Mouse (Mus musculus): ENCODE measurements around the gene Pp2d1.
"Not testable (repeated sequence)": the region's sequence is repeated elsewhere in the genome, so short reads cannot be mapped to it uniquely, and the experiment has no call there.

Gene Pp2d1

DNA sequence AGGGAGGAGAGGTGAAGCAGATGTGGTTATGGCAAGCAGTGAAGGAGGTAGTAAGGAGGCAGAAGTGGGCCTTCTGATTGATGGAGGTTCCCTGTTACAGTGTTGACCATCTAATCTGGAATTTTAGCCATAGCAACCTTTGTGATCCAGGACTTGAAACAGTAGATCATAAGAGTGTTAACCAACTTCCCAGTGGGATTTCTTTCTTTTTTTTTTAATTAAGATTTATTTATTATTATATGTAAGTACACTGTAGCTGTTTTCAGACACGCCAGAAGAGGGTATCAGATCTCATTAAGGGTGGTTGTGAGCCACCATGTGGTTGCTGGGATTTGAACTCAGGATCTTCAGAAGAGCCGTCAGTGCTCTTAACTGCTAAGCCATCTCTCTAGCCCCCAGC is at the start of gene Pp2d1:
TSS of gene Pp2d1 (minus strand) at position 101 of the 400 bp plus-strand sequence.
- DNase-seq: not testable (repeated sequence)

DNA sequence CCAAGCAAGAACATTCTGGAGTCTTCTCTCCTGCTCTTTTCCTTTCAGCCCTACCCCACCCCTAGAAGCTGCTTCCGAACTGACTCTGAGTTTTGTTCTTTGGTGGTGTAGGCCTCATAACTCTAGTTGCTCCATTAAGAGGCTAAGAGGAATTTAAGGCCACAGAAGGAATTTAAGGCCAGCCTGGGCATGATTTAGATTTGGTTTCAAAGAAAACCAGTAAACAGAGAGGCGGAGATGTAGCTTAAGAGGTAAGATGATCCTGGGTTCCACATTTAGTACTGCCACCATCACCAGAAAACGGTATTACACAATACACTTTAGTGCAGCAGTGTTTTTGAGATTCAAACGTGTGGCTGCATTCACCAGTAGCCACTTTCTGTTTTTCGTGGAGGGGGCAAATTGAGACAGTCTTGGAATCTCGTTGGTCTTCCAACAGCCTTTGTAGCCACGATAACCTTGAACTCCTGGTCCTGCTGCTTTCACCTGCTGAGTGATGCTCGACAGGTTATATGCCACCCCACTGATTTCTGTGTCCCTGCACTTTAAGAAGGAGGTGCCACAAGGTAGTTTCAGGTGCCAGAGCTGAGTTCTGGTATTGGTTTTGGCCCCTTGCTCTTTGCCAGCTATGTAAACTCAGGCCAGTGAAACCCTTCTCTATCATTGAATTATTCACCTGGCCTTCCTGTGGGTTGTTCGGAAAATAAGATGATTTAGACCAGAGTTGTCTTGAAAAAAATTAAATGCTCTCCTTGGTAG is 49.0 kb upstream of the Pp2d1 start:
- no peak for DNase-seq

DNA sequence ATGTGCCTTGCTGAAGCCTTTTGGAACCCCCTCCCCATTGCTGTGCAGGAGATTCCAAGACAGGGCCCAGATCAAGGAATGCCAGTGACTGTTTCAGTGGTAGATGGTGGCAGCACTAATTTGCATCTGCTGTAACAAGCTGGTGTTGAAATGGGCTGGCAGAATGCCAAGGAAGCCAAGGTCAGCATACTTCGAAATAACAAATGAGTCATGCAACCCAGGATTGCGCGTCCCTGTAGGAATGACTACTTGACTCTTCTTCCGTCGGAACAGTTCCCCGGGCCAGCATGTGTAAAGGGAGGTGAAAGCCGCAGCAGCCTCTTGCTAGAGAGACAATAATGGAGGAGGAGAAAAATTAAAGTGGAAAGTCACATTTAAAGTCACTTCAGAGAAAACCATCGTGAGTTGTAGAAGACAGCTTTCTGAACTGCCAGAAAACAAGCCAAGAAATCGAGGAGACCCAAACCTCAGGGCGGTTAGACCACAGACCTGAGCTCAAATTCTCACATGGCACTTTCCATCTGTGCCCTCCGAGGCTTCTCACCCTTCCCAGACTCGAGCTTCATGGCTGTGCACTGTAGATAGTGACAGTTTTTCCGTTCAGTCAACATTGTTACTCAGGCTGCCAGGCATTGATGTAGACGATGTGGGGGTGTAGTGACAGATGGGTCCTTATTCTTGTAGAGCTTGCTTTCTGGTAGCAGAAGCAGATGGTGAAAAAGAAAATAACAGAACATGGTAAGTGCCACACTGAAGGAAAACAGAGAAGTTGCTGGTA is 48.0 kb upstream of the Pp2d1 start:
- DNase-seq: peak; percentile 88 to 89

DNA sequence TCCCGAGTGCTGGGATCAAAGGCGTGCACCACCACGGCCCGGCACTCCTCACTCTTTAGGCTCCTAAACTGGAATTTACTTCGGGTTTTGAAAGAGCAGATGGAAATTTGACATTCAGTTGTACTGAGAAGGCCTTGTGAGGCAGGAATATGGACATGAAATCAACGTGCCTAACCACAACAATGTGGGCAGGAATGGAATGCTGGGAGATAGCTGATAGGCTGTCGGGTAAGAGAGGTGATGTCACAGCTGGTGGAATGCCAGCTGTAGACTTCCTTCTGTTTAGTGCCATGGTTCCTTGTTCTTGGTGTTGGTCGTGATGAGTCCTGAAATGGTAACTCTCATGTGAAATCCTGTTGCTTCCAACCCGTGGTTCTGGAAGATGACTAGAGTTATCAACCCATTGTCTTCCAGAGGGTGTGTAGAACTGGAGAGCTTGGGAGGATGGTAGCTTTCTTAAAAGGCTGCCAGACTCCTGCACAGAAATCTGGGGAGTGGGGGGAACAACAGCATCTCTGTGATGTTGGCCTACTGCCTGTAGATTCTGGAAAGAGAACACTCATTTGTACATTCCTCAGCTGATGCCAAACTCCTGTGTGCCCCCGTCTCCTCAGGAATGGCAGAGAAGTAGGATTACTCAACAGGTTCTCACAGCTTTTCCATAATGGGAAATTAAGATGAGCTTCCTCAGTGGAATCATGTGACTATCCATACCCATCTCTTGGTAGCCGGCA is 44.8 kb upstream of the Pp2d1 start:
- no peak for DNase-seq

DNA sequence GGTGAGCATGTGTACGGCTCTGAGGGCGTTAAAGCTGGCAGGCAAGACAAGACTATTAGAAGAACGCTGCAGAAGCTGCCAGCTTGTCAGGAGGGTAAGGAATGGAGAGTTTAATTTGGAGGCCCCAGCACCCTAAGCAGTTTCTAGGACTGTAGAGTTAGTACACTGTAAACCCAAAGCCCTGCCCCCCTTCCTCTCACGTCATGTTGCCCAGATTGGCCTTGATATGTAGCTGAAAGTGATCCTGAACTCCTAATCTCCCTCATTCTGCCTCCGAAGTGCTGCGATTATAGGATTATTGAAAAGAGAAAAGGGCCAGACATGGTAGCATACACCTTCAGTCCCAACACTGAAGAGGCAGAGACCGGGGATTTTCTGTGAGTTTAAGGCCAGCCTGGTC is 43.6 kb upstream of the Pp2d1 start:
- DNase-seq: no peak

DNA sequence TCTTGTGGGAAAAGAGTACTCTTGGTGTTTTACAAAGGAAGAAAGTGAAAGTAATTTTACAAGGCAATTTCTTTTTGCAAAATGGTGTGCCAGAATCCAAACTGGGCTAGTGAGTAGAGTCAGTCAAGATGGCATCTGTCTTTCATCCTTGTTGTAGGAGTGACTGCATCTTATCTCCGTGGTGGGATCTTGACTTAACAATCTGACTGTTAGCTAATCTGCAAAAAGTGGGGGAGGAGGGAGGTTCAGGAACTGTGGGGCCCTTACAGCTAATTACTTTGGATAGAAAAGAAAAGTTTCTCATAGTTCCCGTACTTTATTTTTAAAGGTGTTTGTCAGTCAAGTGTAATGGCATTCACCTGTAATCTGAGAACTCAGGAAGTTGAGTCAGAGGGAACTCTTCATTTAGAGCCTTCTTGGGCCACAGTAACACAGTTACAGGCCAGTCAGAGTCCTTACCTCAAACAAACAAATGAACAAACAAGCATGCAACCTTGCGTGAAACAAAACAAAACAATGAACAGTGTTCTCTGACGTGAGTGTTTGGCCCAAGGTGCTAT is 42.9 kb upstream of the Pp2d1 start:
- no peak for DNase-seq

DNA sequence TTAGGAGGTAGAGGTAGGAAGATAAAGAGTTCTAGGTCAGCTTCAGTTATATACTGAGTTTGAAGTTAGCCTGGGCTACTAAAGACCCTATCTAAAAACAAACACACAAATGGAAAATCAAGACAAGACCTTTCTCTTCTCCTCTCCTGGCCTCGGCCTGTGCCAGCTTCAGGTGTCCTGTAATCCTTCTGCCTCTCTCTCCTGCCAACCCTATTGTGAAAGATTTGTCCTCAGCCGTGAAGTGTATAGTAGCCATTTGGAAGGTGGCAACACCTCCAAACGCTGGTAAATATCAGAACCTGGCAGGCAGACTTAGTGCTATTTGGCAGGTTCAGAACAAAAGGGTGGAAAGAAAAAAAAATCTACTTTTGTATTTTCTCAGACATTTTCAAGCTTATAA is 41.0 kb upstream of the Pp2d1 start:
- DNase-seq: peak; percentile 38 to 41

DNA sequence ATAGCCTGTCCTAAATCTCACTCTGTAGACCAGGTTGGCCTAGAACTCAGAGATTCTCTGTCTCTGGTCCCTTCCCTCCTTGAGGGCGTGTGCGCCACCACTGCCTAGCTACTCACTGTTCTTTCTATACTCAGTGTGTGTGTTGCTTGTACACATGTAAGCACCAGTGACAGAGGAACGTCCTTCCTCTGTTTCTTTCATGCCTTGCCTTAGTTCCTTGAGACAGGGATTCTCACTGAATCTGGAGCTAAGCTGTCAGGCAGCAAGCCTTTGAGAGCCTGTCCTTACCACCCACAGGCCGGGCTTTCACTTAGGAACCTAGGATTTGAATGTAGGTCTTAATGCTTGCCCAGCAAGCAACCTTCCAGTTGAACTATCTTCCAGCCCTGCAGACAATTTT is 40.4 kb upstream of the Pp2d1 start:
- peak in 1 of 2 experiments; percentile 32 for DNase-seq

DNA sequence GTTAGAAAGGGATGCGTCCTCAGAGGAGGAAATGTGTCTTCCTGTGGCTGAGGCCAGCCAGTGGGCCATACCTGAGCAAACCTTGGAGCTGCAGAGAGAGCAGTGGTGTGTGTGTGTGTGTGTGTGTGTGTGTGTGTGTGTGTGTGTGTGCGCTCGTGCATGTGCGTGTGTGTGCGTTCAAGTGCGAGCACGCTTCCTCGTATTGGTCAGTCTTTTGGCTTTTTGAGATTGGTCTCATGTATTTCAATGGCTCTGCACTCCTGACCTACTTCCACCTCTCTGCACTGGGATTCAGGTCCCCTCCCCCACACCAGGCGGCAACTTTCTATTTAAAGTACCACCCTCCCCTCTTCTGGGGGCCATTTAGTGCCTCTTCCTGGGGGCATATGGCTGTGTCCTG is 39.5 kb upstream of the Pp2d1 start:
- DNase-seq: peak; percentile 92 to 93

DNA sequence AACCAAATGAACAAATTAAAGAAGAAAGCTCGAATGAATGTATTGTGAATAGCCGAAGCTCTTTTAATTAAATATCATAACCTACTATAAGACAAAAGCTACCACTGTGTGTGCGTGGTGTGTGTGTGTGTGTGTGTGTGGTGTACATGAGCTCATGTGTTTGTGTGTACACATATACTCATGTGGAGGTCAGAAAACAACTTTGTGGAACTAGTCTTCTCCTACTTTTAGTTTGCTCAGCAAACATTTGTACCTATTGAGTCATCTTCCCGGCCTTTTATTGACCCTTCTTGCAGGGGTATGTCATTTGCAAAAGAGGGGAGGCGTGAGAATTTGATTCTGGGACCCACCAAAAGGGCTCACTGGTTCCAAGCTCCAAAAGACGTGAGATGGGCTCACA is 39.0 kb upstream of the Pp2d1 start:
- no peak for DNase-seq

DNA sequence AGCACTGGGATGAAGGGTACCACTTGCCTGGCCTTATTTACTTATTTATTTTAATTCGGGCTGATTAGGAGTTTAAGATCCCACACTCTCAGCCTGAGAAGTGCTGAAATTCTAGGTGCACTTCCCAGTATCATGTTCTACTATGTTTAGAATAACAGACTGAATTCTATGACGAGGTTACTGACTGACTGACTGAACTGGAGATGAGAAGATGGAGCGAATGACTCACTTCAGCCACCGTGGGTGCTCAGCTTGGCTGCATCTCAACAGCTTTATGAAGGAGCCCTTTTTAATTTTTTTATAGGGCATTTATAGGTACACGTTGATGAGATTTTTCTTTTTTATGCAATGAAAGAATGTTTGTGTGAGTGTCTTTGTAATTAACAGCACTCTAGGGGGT is 38.5 kb upstream of the Pp2d1 start:
- DNase-seq: no peak

DNA sequence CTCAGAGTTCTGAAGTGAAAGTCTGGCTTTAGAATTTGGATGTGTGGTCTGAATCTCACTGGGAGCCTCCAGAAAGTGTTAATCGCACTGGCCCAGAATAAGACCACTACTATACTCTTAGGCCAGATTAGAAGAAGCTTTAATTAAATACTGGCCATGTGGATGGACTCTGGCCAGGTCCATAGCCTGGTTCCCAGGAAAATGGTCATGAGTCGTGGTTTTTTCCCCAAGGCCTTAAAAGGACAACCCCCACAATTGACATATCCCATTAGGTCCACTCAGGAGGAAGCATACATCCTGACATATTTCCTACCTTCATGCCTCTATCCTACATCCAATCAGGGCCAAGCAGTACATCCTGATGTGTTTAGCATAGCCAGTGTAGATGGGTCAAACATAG is 37.9 kb upstream of the Pp2d1 start:
- DNase-seq: no peak

DNA sequence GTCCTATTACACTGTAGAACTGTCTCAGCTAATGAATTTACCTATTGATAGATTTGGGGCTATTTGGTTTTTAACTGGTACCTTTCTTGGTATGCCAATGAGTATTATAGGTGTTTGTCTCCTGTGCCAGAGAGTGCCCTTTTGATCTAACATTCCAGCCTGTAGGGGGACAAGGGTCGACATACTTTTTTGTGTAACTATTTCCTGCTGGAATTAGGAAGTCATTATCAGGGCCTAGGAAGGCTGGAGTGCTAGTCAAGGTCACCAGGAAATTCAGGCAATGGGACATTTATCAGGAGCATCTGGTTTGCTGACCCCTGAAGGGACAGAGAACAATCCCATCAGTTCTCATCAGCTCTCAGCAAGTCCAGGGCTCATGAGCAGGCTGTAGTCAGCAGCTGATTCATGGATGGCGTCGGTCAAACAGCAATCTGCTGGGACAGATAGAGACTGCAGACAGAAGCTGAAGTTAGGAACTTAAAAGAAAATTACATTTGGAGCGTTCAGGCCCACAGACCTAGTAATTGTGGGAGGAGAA is 33.8 kb upstream of the Pp2d1 start:
- no peak for DNase-seq

DNA sequence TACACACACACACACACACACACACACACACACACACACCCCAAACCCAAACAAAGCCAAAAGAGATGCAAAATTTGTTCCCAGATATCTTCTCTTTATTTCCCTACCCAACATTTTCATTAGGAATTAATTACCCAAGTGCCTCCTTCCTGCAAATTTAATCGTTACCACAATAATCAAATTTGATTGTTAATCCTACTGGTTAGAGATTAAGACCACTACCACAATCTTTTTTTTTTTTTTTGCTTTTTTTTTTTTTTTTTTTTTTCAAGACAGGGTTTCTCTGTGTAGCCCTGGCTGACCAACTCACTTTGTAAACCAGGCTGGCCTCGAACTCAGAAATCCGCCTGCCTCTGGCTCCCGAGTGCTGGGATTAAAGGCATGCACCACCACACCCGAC is 31.7 kb upstream of the Pp2d1 start:
- DNase-seq: not testable (repeated sequence)

DNA sequence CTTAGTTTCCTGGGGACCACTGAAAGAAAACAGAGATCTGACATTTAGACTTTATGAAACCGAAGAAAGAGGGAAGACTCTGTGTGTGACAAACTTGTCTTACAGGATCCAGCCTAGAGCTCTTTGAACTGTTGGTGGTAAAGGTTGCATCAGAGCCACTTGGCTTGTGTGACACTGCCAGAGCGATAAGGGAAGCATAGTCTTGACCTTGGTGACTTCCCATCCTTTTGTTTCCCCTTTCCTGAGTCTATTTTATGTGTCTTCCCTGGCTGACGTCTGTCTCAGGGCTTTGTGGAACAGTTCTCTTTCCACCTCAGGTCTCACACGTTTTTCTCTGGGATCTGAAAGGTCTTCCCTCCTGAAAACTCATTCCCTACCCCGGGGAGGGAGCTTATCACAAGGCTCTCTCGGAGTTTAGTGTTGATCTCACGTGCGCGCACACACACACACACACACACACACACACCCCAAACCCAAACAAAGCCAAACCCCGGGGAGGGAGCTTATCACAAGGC is 31.2 kb upstream of the Pp2d1 start:
- DNase-seq: peak in 1 of 2 experiments; percentile 13

DNA sequence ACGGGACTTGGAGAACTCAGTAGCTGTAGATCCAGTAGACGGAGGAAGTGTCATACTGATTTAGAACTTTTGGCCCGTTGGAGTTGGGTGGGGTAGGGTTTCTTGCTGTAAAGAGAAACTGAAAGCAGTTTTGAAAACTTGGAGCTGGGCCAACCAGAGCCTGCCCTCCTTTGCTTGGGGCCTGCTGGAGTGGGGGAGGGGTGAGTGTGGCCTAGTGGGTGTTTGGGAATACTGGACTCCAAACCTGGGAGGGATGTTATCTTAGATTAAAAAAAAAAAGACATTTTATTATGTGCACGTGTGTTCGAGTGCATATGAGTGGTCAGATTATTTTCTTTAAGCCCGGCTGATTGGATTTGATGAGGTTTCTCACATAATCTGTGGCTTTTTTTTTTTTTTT is 30.6 kb upstream of the Pp2d1 start:
- peak; percentile 86 to 90 for DNase-seq

DNA sequence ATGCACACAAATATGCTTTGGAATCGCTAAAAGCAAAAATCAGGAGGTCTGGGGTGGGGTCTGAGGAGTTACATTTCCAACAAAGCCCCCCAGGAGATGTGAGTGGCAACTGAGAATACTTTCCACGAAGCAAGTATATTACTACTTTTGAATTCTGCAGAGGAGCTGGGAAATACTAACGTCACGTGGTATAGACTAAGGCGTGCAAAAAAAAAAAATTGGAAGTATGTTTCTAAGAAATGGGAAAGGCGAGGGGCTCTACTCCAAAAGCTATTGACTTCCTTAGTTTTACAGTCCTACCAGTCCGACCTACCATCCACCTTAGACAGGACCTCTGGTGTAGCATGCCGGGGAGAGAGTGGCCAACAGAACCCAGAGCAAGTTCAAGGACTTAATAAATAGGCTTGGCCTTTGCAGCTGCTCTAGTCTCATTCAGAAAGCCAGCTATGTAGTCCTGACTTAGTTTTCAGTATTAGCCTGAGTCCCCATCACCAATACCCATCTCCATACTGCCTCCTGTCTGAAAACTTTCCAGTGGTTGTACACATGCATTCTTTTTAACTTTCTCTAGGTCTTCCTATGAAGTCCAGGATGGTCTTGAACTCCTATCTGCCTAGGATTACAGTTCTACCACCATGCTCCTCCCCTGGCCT is 29.6 kb upstream of the Pp2d1 start:
- no peak for DNase-seq

DNA sequence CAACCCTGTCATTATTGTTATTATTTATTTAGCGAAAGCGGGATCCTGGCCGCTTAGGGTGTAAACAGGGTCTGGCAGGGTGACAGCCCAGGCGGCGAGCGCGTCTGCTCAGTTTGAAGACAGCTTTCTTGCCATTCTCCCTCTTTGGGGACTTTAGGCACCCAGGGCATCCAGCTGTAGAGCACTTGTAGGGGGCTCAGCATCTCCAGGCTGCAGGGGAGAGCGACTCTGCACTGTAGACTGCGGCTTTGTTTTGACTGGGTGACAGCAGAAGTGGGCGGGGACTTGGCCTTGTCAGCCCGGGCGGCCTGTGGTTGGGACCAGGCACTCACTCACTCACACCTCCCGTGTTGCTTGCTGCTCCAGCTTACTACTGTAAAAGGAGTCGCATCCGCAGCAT is 28.9 kb upstream of the Pp2d1 start:
- DNase-seq: peak; percentile 89 to 92

DNA sequence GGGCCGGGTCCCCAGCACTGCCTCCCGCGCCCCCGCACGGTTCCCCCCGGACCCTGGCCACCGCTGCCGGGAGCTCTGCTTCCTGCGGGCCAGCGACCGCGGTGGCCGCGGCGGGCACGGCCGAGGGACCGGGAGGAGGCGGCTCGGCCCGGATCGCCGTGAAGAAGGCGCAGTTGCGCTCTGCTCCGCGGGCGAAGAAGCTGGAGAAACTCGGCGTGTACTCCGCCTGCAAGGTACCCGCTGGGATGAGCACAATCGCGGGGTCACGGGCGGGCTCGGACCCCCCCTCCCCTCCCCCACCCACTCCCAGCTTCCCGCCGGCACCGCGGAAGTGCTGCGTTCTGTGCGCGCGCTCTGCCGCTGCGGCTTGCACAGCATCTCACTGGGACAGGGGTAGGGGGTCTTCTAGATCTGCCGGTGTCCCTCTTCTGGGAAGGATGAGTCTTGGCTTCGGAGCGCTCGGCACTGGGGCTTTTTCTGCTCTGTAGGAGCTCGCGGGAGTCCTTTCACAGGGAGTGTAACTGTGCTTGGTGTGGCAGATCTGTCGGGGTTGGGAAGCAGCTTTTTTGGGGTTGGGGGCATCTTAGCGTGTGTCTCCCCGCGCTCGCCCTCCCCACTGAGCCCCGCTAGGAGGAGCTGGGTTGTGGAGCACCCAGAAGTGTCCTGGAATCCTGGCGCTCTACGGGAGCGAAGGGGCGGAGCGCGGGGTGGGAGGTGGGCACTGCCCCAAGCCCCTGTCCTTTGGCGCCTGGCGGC is 28.3 kb upstream of the Pp2d1 start:
- peak in 1 of 2 experiments; percentile 74 for DNase-seq

DNA sequence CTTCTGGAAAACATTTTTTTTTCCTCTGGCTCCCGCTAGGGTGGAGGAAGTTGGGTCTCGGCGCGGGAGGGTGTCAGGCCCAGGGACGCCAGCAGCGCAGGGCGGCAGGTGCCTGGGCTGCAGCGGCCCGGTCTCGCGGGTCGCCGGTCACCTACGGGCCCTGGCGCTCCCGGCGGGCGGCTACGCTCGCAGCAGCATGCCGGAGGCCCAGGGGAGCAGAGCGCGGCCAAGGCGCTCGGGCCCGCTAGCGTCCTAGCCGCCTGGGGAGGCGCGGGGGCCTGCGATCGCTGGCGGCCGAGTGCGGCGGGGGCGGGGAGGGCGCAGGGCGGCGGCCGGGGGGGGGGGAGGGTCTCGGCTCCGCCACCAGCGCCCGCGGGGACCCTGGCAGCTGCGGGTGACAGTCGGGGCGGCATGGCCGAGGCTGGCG is 27.7 kb upstream of the Pp2d1 start:
- DNase-seq: peak; percentile 78 to 79

Measured in cerebellum, postnatal 10 days (tissue).